Mouse (Mus musculus): Measurements from ENCODE around the gene Arhgef12.

- TF ChIP-seq CTCF (IDR thresholded peaks at IDR 0.05) (no peak), POLR2A (IDR thresholded peaks at IDR 0.05; ENCODE audit: insufficient read depth, low read depth, low read length) (no peak), EP300 (IDR thresholded peaks at IDR 0.05; ENCODE audit: insufficient read depth, low read depth, low read length) (no peak)
These were observed 144.5 kb downstream of the Arhgef12 start for GRCm38 (mm10) chr9:42962506-42962905.

All from heart, adult 2 months (tissue).